Mouse (Mus musculus) urinary bladder, postnatal 4 days (tissue): ENCODE data around the gene Nkpd1.

Source experiments
- DNase-seq, 2 experiments: peaks; one replicate each; pipeline ENCODE4 v3.0.0; 2021 to 2022; ENCODE audit warnings: low spot score in 2 of 2

Gene Nkpd1

DNA sequence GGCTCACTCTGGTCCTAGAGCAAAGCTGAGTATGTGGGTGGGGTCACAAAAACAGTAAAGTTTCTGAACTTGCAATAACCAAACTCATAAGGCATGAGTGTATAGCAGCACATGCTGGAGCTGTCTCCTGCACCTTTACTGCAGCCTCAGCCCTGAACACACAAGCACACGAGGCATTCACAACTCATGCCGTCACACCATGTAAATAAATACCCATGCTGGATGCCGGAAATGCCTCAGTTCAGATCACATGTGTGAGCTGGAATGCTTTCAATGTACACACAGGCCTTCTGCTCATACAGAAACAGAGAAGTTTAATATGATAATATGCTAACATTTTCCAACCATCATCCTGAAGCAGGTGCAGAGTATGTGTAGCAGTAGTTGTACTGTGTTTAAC lies 28.4 kb downstream of the Nkpd1 start:
- DNase-seq: no peak

DNA sequence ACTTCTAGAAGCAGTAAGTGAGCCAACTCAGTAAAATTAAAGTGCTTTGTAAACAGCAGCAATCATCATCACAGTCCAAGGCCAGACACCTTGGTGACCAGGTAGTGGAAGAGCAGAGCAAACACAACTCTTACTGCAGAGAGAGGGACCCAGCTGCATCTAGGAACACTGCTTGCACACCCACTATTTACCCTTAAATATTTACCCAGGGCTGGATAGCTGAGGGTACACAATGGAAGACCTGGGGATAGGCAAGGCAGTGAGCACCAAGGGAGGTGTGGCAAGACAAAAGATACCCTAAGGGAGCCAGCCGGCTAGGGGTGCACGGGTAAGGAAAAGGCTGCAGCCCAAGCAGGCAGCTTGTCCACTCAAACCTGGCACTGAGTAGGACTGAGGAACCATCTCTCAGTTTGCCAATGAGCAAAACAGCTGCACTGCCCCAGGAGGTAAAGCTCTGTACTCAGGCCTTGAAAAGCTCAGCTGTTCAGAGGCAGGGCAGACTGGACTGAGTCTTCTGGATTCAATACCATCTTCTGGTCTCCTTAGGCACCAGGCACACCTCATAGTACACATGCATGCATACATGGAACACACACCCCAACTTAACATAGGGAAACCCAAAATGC lies 29.8 kb downstream of the Nkpd1 start:
- DNase-seq: no peak

DNA sequence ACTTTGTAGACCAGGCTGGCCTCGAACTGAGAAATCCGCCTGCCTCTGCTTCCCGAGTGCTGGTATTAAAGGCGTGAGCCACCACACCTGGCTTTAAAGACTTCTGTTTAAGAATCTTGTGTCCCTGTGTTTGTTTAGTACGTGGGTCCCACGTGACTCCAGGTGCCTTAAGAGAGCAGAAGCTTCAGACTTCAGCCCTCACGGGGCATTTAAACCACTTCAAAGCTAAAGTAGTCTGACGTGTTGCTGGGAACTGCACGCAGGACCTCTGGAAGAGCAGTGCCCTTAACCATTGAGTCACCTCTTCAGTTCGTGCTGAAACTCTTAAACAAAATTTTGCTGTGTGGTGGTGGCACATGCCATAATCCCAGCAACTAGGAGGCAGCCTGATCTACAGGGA lies 31.8 kb downstream of the Nkpd1 start:
- DNase-seq: no peak

DNA sequence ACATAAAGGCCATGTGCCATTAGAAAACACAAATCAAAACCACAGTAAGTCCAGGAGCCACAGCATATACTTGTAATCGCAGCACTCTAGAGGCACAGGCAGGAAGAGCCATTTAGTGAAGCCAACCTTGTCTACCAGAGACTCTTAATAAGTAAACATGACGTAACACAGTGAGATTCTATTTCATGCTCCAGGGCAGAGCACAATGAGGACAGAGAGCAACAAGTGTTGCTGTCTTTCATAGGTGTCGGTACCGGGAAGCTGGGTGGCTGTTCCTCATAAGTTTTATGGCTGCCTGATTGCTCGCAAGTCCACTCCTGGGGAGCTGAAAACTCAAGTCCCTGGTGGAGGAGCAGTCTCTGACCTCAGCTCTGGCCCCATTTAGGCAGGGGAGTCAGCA lies 34.0 kb downstream of the Nkpd1 start:
- DNase-seq: no peak

DNA sequence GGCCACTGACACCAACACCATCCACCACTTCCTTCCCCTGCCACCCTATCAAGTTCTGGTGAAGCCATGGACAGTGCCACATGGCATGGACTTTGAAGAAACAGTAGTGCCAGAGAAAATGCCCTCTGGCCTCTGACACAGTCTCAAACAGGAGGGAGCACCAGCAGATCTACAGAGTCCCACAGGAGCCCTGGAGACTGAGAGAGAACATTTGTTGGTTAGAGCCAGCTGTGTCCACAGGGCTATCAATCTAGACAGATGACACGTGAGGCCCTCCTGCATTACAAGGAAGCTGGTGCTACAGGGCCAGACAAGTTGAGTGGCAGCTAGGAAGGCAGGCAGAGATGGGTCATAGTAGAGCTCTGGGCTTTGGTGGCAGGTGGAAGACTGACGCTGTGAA lies 34.8 kb downstream of the Nkpd1 start:
- no peak for DNase-seq

DNA sequence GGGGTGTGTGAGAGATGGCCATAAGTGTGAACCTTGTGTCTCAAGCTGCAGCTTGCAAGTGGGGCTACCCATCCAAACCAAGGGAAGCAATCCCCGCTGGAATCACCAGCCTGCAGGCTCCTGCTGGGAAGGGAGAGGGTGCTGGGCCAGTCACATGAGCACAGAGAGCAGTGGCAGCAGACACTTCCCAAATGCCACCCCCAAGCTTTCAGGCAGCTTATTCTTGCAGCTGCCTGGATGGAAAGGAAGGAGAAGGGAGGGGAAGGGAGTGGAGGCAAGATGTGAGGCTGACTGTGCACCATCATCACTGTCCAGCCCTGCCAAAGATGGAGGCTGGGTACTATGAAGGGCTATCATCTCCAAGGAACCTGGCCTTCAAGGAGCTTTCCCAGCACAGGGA lies 36.5 kb downstream of the Nkpd1 start:
- no peak for DNase-seq

DNA sequence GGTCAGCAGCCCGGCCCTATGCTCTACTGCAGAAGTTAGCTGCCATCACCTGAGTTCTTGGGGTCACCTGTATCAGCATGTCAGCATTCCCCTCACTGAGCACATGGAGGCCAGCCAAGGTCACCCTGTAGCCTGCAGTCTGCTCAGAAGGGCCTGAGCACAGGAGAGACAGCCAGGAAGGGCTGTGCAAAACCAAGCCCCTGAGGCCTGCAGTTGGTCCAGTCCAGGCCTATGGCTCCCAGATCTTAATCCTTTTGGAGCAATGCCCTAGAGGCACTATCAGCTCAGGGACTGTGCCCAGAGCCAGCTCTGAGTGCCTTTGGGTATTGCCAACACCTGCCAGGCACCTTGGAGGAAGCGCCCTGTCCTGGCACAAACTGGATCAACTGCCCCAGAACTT lies 39.4 kb downstream of the Nkpd1 start:
- DNase-seq: no peak

DNA sequence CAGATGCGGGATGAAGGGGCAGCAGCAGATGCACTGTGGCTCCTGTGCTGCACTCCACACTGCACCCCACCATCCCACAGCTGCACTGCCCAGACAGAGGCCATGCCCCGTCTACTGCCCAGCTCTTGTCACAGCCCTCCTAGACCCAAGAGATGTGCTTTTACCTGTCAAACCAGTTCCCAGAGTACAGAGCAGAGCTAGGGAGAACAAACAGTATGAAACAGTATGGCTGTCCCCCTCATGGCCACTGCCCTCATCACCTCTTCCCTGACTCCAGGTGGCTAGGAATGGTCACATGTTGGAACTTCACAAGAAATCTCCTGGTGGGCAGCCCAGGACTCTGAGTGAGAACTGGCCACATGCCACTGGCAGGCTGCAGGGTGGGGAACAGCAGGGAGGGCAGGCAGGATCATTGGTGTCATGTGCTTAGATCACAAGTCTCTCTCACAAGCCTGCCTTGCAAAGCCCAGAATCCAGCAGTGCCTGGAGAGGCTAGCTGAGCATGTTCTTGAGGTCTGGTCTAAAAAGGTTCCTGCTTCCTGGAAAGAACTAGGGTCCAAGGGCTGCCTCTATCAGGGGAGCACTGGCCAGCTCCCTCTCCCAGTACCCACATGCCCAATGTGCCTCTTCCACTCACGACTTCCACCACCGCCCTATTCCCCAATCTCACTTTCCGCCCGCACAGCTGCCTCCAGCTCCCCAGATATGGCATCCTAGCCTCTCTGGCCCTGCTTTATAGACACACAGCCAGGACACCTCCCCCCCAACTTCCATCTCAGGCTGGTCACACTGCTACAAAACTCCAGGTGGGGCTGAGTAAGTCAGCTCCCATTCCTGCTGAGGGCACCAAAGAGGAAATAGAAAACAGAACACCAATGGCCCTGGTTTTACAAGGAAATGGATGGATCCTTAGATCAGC lies 40.6 kb downstream of the Nkpd1 start:
- no peak for DNase-seq

DNA sequence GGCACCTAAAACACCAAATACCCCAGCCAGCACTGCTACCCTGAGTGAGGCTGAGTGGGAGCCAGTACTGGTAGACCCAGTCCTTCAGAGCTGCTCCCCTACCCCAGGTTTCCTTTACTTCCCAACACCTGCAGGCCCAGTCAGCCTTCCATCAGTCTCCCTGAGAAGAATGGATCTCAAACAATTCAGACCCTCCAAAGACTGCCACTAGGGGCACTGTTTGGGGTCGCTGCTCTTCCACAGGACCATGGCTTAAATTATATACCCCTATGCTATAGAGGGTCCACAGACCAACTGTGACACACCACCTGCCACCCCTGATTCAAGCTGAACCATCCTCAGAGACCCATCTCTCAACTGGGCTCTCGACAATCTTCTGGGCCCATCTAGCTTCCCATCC lies 41.3 kb downstream of the Nkpd1 start:
- DNase-seq: no peak

DNA sequence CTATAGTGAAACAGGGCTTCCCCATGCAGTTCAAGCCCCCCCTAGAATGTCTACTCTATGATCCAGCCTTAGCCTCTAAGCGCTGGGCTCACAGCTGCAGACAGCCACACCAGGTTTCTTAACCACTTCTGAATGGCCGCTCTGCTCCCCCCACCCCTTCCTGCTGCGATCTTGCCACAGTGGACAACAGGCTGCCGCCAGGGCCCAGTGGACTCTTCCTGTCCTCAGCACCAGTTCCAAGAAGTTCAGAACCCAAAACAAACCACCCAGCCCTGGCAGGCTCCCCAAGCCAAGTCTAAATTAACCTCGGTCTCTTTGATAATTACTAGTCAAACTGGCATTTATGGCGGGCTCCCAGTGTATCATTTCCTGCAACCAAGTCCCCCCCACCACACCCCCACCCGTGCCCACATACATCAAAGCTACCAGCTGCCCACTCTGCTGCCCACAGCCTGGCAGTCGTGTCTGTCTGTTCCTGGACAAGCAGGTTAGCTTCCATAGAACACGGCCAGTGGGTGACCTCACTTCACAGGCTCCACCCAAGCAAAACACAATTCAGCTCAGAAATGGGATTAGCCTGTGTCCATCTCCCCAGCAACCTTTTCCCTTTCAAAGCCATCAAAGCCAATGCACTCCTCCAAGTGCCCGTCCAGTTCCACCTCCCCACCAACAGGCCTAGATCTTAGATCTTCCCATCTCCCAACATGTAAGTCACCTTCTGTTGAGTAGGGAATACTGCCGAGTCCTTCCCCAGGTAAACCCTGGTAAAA lies 43.0 kb downstream of the Nkpd1 start:
- DNase-seq: no peak

DNA sequence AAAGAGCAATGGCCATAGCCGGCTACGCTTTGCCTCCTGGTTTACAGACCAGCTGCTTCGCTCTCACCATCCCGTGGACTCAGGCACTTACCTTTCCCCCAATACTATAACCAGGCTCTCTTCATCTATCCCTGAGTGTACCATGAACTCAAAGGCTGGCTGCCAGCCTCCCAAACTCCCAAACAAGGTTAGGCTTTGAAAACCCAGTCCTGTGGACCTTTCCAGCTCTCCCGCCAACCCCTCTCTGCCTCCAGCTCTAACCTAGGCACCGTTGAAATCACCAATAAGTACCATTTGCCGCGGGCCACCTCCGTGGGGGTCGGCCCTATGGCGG lies 43.8 kb downstream of the Nkpd1 start:
- no peak for DNase-seq

DNA sequence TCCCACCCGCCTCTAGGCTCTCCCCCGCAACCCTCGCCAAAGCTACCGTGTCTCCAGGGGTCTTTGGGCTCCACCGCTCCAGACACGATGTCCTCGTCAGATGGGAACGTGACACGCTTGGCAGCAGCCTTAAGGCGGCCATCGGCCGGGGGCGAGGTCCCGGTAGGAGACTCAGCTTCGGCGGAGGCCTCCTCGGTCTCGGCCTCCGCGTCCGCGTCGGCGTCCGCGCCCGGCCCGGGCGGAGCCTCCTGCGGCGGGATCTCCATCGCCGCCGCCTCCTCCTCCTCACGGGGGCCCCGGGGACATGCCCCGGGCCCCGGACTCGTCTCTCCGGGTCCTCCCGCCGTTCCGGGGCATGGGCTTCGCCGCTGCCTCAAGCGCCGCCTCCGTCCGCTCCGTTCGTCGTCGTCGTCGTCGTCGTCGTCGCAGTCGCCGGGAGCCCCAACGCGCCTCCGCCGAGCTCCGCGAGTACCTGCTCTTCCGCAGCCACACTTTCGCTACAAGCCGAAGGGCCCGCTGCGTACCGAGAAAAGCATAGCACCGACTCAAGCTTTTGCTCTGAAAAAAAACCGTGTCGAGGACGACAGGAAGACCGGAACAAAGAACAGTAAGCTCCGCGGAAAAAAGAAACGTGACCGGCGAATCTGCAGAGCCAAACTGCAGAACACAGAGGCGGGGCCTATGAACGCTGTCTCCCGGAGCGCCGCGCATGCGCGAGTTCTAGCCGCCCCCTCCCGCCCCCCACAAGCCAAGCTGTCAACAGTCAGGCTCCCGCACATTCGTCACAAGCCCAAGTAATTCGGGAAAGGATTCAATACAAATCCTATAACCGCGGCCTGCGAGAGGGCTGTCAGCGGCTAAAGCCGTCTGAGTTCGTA lies 44.4 kb downstream of the Nkpd1 start:
- DNase-seq: peak; percentile 84 to 93

DNA sequence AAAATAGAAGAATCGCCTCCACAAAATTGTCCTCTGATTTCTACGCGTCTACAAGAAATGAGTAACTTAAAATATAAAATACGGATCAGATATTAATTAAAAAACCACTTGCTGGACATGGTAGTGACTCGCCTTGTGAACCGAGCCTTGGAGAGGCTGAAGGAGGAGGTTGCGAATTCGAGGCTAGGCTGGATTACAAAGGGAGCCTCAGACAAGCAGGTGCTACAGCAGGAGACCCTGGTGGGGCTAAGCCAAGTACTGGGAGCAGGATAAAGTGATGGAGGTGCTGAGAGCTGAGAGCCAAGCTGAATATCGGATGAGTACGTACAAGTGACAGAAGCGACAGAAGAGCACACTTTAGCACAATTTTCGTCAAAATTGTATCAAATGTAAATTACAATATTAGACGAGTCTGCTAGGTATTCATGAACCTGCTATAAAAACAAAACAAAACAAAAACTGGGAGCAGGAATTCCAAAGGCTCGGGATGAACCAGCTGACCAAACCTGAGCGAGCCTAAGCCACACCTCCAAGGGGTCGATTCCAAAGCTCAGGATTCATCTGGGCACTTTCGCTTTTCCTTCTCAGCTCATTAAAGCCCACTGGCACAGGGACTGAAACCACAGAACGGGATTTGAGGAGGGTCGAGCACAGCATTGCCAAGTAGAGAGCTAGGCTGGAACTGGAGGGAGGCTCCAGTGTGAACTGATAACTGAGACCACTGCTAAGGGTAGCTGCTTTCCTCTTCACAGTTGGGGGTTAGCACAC lies 45.2 kb downstream of the Nkpd1 start, which contains the start of gene Ppp1r37:
Ppp1r37 (minus strand) TSS at position 434 of the 768 bp plus-strand sequence.
- no peak for DNase-seq

DNA sequence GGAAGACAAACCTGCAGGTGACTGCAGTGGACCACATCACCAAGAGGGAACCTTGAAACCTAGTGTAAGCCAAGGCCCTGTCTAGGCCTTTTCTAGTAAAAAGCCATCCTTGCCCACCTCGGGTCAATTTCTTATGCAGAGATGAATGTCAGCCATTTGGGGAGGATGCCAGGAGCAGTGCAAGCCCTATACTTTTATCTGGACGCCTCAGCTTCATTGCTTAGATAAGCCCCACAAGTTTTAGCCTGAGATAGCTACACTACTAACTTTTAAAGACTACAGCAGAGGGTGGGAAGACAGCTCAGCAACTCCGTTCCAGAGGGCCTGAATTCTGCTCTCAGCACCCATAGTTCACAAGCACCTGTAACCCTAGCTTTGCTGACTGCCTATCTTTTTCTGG lies 46.2 kb downstream of the Nkpd1 start:
- DNase-seq: no peak

DNA sequence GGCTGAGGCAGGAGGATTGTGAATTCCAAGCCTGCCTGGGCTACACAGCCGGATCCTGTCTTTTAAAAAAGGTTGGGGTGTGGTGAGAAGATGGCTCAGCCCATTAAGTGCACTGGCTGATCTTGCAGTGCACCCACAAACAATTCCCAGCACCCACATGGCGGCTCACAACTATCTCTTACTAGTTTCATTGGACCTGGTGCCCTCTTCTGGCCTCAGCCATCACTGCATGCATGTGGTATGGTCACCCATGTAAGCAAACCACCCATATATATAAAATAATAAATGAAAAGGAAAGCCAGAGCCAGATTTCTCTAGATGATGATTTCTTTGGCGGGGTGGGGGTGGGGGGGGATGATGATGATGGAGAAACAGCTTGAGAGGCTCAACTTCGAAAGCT lies 46.8 kb downstream of the Nkpd1 start:
- no peak for DNase-seq

DNA sequence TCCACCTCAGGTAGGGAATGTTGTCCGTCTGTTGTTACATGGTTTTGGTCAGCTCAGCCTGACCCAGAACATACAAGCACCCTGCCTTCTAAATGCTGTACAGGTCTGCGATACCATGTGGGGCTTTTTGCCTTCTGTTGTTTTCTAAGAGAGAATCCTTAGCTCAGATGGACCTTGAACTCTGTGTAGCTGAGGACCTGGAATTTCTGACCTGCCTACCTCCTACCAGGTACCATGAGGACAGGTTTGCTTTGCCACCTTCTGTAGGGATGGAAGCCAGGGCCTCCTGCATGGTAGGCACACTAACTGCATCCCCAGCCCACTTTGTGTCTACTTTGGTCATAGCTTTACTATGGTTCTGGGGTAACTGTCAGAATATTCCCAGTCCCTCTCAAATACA lies 48.2 kb downstream of the Nkpd1 start:
- no peak for DNase-seq

DNA sequence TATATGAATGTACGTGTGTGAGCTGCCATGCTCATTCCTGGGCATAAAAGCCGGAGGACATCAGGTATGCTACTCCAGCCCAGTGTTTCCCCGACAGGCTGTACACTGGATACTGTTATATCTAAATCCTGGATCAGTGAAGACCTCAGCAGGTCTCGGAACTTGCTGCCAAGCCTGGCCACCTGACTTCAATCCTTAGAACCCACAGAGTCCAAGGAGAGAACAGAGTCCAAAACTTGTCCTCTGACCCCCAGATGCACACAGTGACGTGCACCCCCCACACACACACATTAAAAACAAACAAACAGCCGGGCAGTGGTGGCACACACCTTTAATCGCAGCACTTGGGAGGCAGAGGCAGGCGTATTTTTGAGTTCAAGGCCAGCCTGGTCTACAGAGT lies 49.8 kb downstream of the Nkpd1 start:
- DNase-seq: no peak

DNA sequence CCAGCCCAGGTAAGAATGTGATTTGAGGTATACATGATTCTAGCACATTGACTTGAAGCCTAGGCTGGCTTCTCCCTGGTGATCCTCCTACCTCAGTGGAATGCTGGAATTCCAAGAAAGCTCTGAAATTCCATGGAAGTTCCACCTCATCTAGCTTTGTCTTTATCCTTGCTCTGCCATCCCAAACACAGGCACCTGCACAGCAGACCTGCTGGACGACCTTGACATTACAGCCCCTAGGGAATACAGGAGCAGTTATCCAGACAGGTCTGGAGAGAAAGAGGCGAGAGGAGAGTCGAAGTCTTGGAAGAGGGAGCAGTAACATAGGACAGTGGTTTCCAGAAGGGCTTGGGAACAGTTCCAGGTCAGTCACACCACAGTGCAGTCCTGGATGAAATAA lies 52.0 kb downstream of the Nkpd1 start:
- no peak for DNase-seq

DNA sequence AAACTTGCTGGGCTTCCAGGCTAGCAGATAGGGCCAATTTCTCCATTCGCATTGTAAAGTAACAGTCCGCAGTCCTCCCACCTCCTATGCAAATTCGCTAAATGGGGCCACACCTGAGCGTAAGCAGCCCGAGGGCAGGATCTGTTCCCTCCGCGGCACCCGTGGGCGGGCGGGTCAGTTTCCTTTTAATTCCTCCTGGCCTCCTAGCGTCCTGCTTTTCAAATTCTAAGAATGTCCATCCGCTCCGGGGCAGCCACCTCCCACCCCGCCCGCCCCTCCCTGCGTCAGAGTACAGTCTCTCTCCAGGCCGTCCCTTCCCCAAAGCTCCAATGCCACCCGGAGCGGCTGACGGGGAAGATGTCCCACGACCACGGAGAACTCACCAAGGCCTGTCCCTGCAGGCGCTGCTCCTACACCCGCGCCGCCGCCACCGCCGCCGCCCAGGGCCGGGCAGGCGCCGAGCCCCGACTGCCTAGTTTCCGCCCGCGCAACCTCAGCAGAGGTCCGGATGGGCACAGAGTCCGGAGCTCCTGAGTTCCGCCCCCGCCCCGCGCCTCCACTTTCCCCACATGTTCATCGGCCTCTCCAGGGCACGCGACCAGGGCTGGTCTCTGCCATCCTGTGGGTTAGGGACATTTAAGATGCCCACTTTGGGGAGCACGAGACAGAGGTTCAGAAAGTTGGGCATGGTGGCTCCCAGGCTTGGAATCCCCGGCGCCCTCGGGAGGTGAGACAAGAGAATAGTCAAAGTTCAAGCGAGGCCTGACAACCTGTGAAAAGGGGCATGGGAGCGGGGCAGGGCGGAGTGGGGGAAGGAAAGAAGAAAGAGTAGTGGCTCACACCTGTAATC lies 55.5 kb downstream of the Nkpd1 start:
- DNase-seq: peak; percentile 77 to 84

DNA sequence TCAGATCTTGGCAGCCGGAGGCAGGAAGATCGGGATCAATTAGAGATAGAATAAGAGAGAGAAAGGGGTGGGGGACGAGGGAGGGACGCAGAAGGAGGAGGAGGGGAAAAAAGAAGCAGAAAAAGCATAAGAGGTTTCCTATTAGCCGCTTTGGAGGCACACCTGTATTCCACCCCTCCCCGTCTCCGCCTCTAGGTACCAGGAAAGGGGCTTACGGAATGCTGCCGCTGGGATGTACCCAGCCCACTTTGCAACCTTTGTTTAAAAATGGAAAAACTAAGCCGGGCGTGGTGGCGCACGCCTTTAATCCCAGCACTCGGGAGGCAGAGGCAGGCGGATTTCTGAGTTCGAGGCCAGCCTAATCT lies 56.1 kb downstream of the Nkpd1 start:
- DNase-seq: no peak
